Mouse (Mus musculus): Measurements from ENCODE around the gene Abcd1. TPM values are rescaled to one million over a fixed set of nuclear protein-coding genes. Genes with fewer than 3 reads are reported as not detected.
"Not testable (repeated sequence)": the region's sequence is repeated elsewhere in the genome, so short reads cannot be mapped to it uniquely, and the experiment has no call there.

Gene Abcd1
- total and polyA plus RNA-seq, 2 experiments from 2014 or later: 14.3 to 22.0 TPM

GRCm38 (mm10) chrX:73718271-73718670 is 1.9 kb downstream of the Abcd1 start:
- Histone ChIP-seq H3K4me1 (ENCODE audit: control insufficient read depth, insufficient read depth) (peaks cover 11% of the 10 kb centered on the region; the same call in 1 of the 2 replicates), H3K27ac (ENCODE audit: low read depth) (peak overlapping the region; percentile 62), H3K4me3 (ENCODE audit: low read depth, low read length) (0 out of 2 replicates have a peak overlapping the region, but pooled peaks have one; percentile 64), H3K9me3 (replicated peaks; ENCODE audit: control insufficient read depth, low read length) (no peaks in the 10 kb centered on the region), H3K36me3 (replicated peaks; ENCODE audit: control insufficient read depth, insufficient read depth, low read length) (no peaks in the 10 kb centered on the region), H3K27me3 (ENCODE audit: control insufficient read depth, insufficient read depth, low read length) (no peaks in the 10 kb centered on the region), H3K9ac (replicated peaks; ENCODE audit: low read depth, low read length) (no peak overlapping the region), H3K4me2 (ENCODE audit: low read depth, low read length) (peak overlapping the region; percentile 71)
- 23% methylated on average over 3 of the region's 3 CpGs for WGBS
- TF ChIP-seq EP300 (IDR thresholded peaks at IDR 0.05; ENCODE audit: low read depth) (no peak), CTCF (IDR thresholded peaks at IDR 0.05; ENCODE audit: low read depth) (no peak)
- ATAC-seq (ENCODE audit: insufficient read depth, low read depth): no peak
- no peak for DNase-seq (ENCODE audit: low spot score)

- peak overlapping the region; percentile 62 for H3K27ac ChIP-seq (ENCODE audit: low read depth)
- H3K9me3 ChIP-seq (replicated peaks; ENCODE audit: control insufficient read depth, low read length): no peaks in the 10 kb centered on the region
- ATAC-seq (ENCODE audit: insufficient read depth, low read depth) (no peak), DNase-seq (ENCODE audit: low spot score) (no peak)
- H3K4me1 ChIP-seq (ENCODE audit: control insufficient read depth, insufficient read depth): peaks cover 11% of the 10 kb centered on the region; the same call in 1 of the 2 replicates
- TF ChIP-seq EP300 (IDR thresholded peaks at IDR 0.05; ENCODE audit: low read depth) (0 out of 2 replicates have a peak, but pooled peaks have one; percentile 52), CTCF (IDR thresholded peaks at IDR 0.05; ENCODE audit: low read depth) (no peak)
- H3K27me3 ChIP-seq (ENCODE audit: control insufficient read depth, insufficient read depth, low read length): no peaks in the 10 kb centered on the region
- peak overlapping the region; percentile 71 for H3K4me2 ChIP-seq (ENCODE audit: low read depth, low read length)
- H3K36me3 ChIP-seq (replicated peaks; ENCODE audit: control insufficient read depth, insufficient read depth, low read length): no peaks in the 10 kb centered on the region
- 25% methylated on average over 5 of the region's 5 CpGs for WGBS
- H3K4me3 ChIP-seq (ENCODE audit: low read depth, low read length): 0 out of 2 replicates have a peak overlapping the region, but pooled peaks have one; percentile 4
- no peak overlapping the region for H3K9ac ChIP-seq (replicated peaks; ENCODE audit: low read depth, low read length)
Observed at GRCm38 (mm10) chrX:73718686-73719362, 2.4 kb downstream of the Abcd1 start.

GRCm38 (mm10) chrX:73730908-73731307 is 14.5 kb downstream of the Abcd1 start:
- Histone ChIP-seq H3K27ac (ENCODE audit: low read depth) (no peak overlapping the region), H3K27me3 (ENCODE audit: control insufficient read depth, insufficient read depth, low read length) (no peaks in the 10 kb centered on the region), H3K36me3 (replicated peaks; ENCODE audit: control insufficient read depth, insufficient read depth, low read length) (peaks cover 7% of the 10 kb centered on the region), H3K4me1 (ENCODE audit: control insufficient read depth, insufficient read depth) (no peaks in the 10 kb centered on the region), H3K4me2 (ENCODE audit: low read depth, low read length) (no peak overlapping the region), H3K9ac (replicated peaks; ENCODE audit: low read depth, low read length) (no peak overlapping the region), H3K4me3 (ENCODE audit: low read depth, low read length) (no peak overlapping the region), H3K9me3 (replicated peaks; ENCODE audit: control insufficient read depth, low read length) (no peaks in the 10 kb centered on the region)
- TF ChIP-seq EP300 (IDR thresholded peaks at IDR 0.05; ENCODE audit: low read depth) (no peak), CTCF (IDR thresholded peaks at IDR 0.05; ENCODE audit: low read depth) (no peak)
- ATAC-seq (ENCODE audit: insufficient read depth, low read depth) (no peak), DNase-seq (ENCODE audit: low spot score) (no peak)
- WGBS: 33% methylated on average over 1 of the region's 1 CpGs

DNA sequence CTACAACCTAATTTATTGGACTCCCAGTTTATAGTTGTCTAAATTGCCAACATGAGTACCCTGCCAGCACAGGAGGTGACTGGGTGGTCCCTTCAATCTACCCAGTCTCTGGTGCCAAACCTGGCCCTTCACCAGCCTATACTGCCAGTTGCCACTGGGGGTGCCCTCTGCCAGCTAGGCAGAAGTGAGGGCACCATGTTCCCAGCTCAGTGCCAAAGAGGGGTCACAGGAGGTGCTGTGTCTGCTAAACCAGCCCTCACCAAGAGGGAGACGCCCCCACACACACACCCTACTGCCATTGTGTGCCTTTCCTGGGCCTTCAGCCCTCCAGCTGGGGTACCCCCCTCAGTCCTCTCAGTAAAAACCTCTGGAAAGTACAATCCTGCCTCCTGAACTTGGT is 21.8 kb downstream of the Abcd1 start:
- Histone ChIP-seq H3K9ac (replicated peaks; ENCODE audit: low read depth, low read length) (no peak overlapping the region), H3K27ac (ENCODE audit: low read depth) (no peak overlapping the region), H3K9me3 (replicated peaks; ENCODE audit: control insufficient read depth, low read length) (no peaks in the 10 kb centered on the region), H3K4me2 (ENCODE audit: low read depth, low read length) (no peak overlapping the region), H3K27me3 (ENCODE audit: control insufficient read depth, insufficient read depth, low read length) (no peaks in the 10 kb centered on the region), H3K4me3 (ENCODE audit: low read depth, low read length) (no peak overlapping the region), H3K36me3 (replicated peaks; ENCODE audit: control insufficient read depth, insufficient read depth, low read length) (no peaks in the 10 kb centered on the region; the same call in none of the 2 replicates), H3K4me1 (ENCODE audit: control insufficient read depth, insufficient read depth) (no peaks in the 10 kb centered on the region)
- no peak for DNase-seq (ENCODE audit: low spot score)
- 50% methylated on average over 1 of the region's 1 CpGs for WGBS
- TF ChIP-seq CTCF (IDR thresholded peaks at IDR 0.05; ENCODE audit: low read depth): no peak; the same call in 1 of the 2 replicates
- no peak for ATAC-seq (ENCODE audit: insufficient read depth, low read depth)

DNA sequence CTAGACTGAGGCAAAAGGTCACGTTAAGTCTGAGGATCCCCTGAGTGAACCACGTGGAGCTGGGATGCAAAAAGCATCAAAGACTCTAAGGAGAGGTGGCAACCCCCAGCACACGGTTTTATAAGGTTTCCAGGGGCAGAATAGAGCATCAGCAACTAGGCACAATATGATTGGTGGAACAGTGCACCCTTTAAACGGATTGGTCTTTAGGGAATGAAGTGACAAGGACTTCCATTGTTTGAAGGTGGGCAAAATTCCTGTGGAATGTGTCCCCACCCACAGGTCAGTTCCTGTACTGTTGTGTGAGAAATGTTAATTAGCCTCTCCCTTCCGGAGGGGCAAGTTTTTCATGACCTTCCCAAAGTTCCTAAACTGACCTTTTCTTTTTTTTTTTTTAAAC is 22.8 kb downstream of the Abcd1 start:
- no peak overlapping the region for H3K9ac ChIP-seq (replicated peaks; ENCODE audit: low read depth, low read length)
- WGBS: 58% methylated on average over 5 of the region's 5 CpGs
- no peak overlapping the region for H3K4me2 ChIP-seq (ENCODE audit: low read depth, low read length)
- H3K27ac ChIP-seq (ENCODE audit: low read depth): no peak overlapping the region
- no peak for DNase-seq (ENCODE audit: low spot score)
- H3K27me3 ChIP-seq (ENCODE audit: control insufficient read depth, insufficient read depth, low read length): no peaks in the 10 kb centered on the region
- no peak overlapping the region for H3K4me3 ChIP-seq (ENCODE audit: low read depth, low read length)
- ATAC-seq (ENCODE audit: insufficient read depth, low read depth): no peak
- TF ChIP-seq EP300 (IDR thresholded peaks at IDR 0.05; ENCODE audit: low read depth) (no peak), CTCF (IDR thresholded peaks at IDR 0.05; ENCODE audit: low read depth) (no peak)
- H3K9me3 ChIP-seq (replicated peaks; ENCODE audit: control insufficient read depth, low read length): no peaks in the 10 kb centered on the region
- no peaks in the 10 kb centered on the region; the same call in none of the 2 replicates for H3K36me3 ChIP-seq (replicated peaks; ENCODE audit: control insufficient read depth, insufficient read depth, low read length)
- H3K4me1 ChIP-seq (ENCODE audit: control insufficient read depth, insufficient read depth): no peaks in the 10 kb centered on the region

- not testable (repeated sequence) for H3K27ac ChIP-seq (ENCODE audit: low read depth); H3K9me3 ChIP-seq (replicated peaks; ENCODE audit: control insufficient read depth, low read length); H3K36me3 ChIP-seq (replicated peaks; ENCODE audit: control insufficient read depth, insufficient read depth, low read length); H3K27me3 ChIP-seq (ENCODE audit: control insufficient read depth, insufficient read depth, low read length); H3K4me1 ChIP-seq (ENCODE audit: control insufficient read depth, insufficient read depth); H3K4me3 ChIP-seq (ENCODE audit: low read depth, low read length); H3K9ac ChIP-seq (replicated peaks; ENCODE audit: low read depth, low read length); DNase-seq (ENCODE audit: low spot score); ATAC-seq (ENCODE audit: insufficient read depth, low read depth); H3K4me2 ChIP-seq (ENCODE audit: low read depth, low read length)
- WGBS: 87% methylated on average over 7 of the region's 7 CpGs
Observed at GRCm38 (mm10) chrX:73739841-73740240, 23.4 kb downstream of the Abcd1 start.

All from heart, postnatal 0 days (tissue).